Mouse (Mus musculus) layer of hippocampus, postnatal 10 days (tissue): Measurements from ENCODE around the gene Gm20388. TPM values are rescaled to one million over a fixed set of nuclear protein-coding genes. Genes with fewer than 3 reads are reported as not detected.

Source experiments
- DNase-seq, 2 experiments: peaks; one replicate each; pipeline ENCODE4 v3.0.0; 2021; ENCODE audit warnings: low spot score in 2 of 2
- total RNA-seq, 2 experiments: library from RNA; stranded (reverse); gene quantifications; 2 replicates each; pipeline ENCODE4 v1.2.3; 2021

Gene Gm20388
- total RNA-seq, 2 experiments from 2014 or later: not detected

GRCm38 (mm10) chr8:120533380-120533779 lies 622.7 kb downstream of the Gm20388 start:
- no peak for DNase-seq

GRCm38 (mm10) chr8:120534080-120534479 lies 623.4 kb downstream of the Gm20388 start:
- DNase-seq: no peak

- peak; percentile 84 to 85 for DNase-seq
Observed at GRCm38 (mm10) chr8:120534504-120535368, 624.1 kb downstream of the Gm20388 start.

GRCm38 (mm10) chr8:120535452-120536305 lies 625.0 kb downstream of the Gm20388 start:
- DNase-seq: peak; percentile 73 to 78

GRCm38 (mm10) chr8:120536306-120537206 lies 625.9 kb downstream of the Gm20388 start:
- DNase-seq: no peak

GRCm38 (mm10) chr8:120537207-120537817 lies 626.7 kb downstream of the Gm20388 start:
- DNase-seq: peak; percentile 66 to 69

GRCm38 (mm10) chr8:120537818-120538396 lies 627.3 kb downstream of the Gm20388 start:
- peak; percentile 64 to 70 for DNase-seq

GRCm38 (mm10) chr8:120538397-120539240 lies 628.0 kb downstream of the Gm20388 start:
- peak; percentile 65 to 74 for DNase-seq

GRCm38 (mm10) chr8:120539381-120539774 lies 628.7 kb downstream of the Gm20388 start:
- DNase-seq: no peak

GRCm38 (mm10) chr8:120539775-120540625 lies 629.4 kb downstream of the Gm20388 start:
- DNase-seq: no peak

GRCm38 (mm10) chr8:120542995-120543394 lies 632.4 kb downstream of the Gm20388 start:
- no peak for DNase-seq

- DNase-seq: peak in 1 of 2 experiments; percentile 51
Observed at GRCm38 (mm10) chr8:120543416-120544055, 632.9 kb downstream of the Gm20388 start.

GRCm38 (mm10) chr8:120544155-120544554 lies 633.5 kb downstream of the Gm20388 start:
- DNase-seq: no peak

- no peak for DNase-seq
Observed at GRCm38 (mm10) chr8:120547562-120547961, 636.9 kb downstream of the Gm20388 start.

- DNase-seq: no peak
Observed at GRCm38 (mm10) chr8:120548313-120548761, 637.7 kb downstream of the Gm20388 start.

- DNase-seq: no peak
Observed at GRCm38 (mm10) chr8:120549321-120549921, 638.8 kb downstream of the Gm20388 start.

GRCm38 (mm10) chr8:120549922-120550321 lies 639.3 kb downstream of the Gm20388 start:
- DNase-seq: no peak
